Mouse (Mus musculus): ENCODE results near the gene Wbp1. TPM values are rescaled to one million over a fixed set of nuclear protein-coding genes. Genes with fewer than 3 reads are reported as not detected.

The Wbp1 gene
- polyA plus RNA-seq, 1 experiment, result 121 TPM

DNA sequence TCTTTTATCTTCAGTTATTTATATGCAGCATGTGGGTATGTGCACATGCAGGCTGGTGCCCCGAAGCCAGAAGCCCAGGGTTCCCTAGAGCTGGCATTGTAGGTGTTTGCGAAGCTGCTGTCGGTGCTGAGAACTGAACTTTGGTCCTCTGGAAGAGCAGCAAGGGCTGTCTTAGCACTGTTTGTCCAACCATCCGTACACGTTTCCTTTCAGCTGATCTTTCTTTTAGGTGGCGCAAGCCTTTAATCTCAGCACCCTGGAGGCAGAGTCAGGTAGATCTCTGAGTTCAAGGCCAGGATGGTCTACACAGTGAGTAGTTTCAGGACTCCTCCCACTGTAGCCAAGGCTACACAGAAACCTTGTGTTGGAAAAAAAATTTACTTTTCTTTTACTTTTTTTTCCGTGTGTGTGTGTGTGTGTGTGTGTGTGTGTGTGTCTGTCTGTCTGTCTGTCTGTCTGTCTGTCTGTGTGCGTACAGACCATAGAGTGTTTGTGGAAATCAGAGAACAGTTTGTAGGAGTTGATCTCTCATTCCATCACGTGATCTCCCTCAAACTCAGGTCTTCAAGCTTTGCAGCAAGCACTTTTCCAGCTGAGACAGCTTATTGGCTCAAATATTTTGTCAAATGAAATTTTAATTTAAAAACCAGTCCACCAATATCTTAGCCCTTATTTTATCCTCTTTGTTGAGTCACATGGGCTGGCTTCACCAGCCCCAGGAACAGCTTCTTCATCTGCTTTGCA lies 11.0 kb upstream of the Wbp1 start:
- Histone ChIP-seq H3K4me1 (peaks cover 60% of the 10 kb centered on the region), H3K9me3 (no peaks in the 10 kb centered on the region), H3K4me3 (replicated peaks) (no peak overlapping the region), H3K36me3 (replicated peaks; ENCODE audit: low read length) (no peaks in the 10 kb centered on the region), H3K27me3 (replicated peaks) (no peaks in the 10 kb centered on the region)
- TF ChIP-seq GATA1 (IDR thresholded peaks at IDR 0.05; ENCODE audit: borderline replicate concordance, low read length), result no peak
- TF ChIP-seq FLI1 (IDR thresholded peaks at IDR 0.05; ENCODE audit: low read length), result no peak

DNA sequence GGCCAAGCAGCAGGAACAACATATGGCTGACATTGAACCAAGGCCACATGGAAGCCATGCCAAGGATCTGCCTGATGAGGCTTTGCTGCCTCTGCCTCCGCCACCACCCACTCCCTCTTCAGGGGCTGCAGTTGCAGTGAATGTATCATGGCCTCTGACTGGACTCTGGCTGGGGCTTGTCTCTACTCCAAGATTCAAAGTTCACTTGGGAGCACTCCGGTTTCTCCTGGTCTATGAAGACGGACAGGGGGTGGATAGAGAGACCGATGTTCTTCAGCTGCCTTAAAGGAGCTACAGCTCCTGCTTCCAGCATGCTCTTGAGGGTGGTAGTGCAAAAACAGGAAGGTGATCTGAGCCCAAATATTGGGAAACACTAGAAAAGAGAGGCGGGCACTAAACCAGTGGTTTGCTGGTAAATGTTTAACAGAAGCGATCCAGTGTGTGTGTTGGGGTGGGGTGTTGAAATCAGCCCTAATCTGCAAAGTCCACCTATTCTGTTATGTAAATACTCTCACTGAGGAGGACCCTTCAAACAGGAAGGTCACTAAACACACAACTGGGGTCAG lies 10.2 kb upstream of the Wbp1 start:
- peak overlapping the region; percentile 79 for H3K4me3 ChIP-seq (replicated peaks)
- H3K36me3 ChIP-seq (replicated peaks; ENCODE audit: low read length), result no peaks in the 10 kb centered on the region
- H3K9me3 ChIP-seq, result no peaks in the 10 kb centered on the region
- TF ChIP-seq FLI1 (IDR thresholded peaks at IDR 0.05; ENCODE audit: low read length) (no peak), GATA1 (IDR thresholded peaks at IDR 0.05; ENCODE audit: borderline replicate concordance, low read length) (no peak)
- no peaks in the 10 kb centered on the region for H3K27me3 ChIP-seq (replicated peaks)
- H3K4me1 ChIP-seq, result peaks cover 52% of the 10 kb centered on the region

DNA sequence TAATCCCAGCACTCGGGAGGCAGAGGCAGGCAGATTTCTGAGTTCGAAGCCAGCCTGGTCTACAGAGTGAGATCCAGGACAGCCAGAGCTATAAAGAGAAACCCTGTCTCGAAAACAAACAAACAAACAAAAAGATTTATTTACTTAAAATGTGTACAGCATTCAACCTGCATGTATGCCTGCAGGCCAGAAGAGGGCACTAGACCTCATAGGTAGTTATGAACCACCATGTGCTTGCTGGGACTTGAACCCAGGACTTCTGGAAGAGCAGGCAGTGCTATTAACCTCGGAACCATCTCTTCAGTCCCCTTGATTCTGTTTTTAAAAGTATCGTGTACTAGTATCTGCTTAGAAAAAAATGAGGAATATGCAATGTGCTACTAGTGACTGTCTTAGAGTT lies 6.1 kb upstream of the Wbp1 start:
- H3K4me1 ChIP-seq, result peaks cover 61% of the 10 kb centered on the region
- H3K36me3 ChIP-seq (replicated peaks; ENCODE audit: low read length), result peaks cover 10% of the 10 kb centered on the region
- H3K27me3 ChIP-seq (replicated peaks), result no peaks in the 10 kb centered on the region
- no peaks in the 10 kb centered on the region for H3K9me3 ChIP-seq
- TF ChIP-seq FLI1 (IDR thresholded peaks at IDR 0.05; ENCODE audit: low read length) (no peak), GATA1 (IDR thresholded peaks at IDR 0.05; ENCODE audit: borderline replicate concordance, low read length) (no peak)
- H3K4me3 ChIP-seq (replicated peaks), result no peak overlapping the region

DNA sequence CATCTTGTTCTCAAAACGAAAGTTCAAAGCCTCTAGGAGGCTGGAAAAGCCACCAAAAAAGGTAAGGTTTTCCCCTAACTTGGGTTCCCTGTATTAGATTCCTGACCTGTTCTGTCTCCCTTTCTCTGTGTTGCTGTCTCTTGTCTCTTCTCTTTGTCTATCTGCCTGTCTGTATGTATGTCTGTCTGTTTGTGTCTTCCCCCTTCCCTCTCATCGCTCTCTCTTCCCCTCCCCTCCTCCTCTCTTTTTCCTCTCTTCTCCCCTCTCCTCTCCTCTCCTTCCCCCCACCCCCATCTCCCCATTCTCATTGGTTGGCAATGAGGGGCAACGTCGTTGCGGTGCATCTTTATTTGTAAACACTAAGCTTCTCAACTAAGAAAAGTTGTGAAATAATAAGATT lies 4.0 kb upstream of the Wbp1 start, which contains the start of gene Ino80b:
Ino80b (minus strand) TSS at position 101 of the 400 bp plus-strand sequence.
- TF ChIP-seq FLI1 (IDR thresholded peaks at IDR 0.05; ENCODE audit: low read length), result no peak
- no peak for TF ChIP-seq GATA1 (IDR thresholded peaks at IDR 0.05; ENCODE audit: borderline replicate concordance, low read length)
- peaks cover 57% of the 10 kb centered on the region for H3K4me1 ChIP-seq

DNA sequence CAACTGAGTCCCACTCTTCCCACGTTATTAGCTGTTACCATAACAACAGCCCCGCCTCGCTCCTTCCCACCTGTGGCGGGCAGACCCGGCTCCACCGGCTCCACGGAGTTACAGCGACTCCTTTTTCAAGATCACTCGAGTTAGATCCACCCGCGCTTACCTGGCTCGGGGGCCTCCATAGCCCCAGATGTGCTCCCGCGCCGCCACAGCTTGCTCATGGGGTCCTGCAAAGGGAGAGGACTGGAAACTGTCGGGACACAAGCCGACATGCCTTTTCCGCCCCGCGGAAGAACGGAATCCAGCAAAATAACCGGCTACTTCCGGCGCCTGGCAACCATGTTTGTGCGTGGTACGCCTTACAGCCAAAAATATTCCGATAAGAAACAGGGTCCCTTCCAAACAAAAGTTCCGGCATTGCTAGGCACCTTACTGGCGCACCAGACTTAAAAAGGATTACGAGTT lies 3.5 kb upstream of the Wbp1 start:
- Histone ChIP-seq H3K36me3 (replicated peaks; ENCODE audit: low read length) (peaks cover 13% of the 10 kb centered on the region), H3K4me1 (peaks cover 61% of the 10 kb centered on the region)

More for the DNA sequence above, 4.0 kb upstream of the Wbp1 start, which contains the start of gene Ino80b:
- H3K36me3 ChIP-seq (replicated peaks; ENCODE audit: low read length), result peaks cover 10% of the 10 kb centered on the region
- H3K9me3 ChIP-seq, result no peaks in the 10 kb centered on the region
- H3K4me3 ChIP-seq (replicated peaks), result peak within 1 kb of the TSS; percentile 92
- no peaks in the 10 kb centered on the region for H3K27me3 ChIP-seq (replicated peaks)

DNA sequence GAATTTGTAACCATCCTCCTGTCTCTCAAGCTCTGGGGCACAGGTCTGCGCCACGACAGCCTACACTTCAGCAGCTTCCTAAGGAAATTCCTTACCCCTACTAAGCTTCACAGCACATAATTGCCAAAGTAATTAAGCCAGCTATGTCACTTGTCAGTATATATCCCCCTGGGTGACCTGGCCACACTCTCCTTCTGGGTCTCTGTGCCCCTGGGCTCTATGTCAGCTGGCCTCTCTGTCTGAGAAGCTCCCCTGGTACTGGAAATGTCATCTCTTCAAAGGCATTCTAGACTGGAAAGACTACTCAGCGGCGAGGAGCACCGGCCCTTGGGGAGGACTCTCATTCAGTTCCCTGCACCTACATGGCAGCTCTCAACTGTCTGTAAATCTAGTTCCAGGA lies 1.6 kb upstream of the Wbp1 start:
- no peak for TF ChIP-seq GATA1 (IDR thresholded peaks at IDR 0.05; ENCODE audit: borderline replicate concordance, low read length)
- TF ChIP-seq FLI1 (IDR thresholded peaks at IDR 0.05; ENCODE audit: low read length), result no peak
- peaks cover 32% of the 10 kb centered on the region for H3K36me3 ChIP-seq (replicated peaks; ENCODE audit: low read length)
- H3K9me3 ChIP-seq, result no peaks in the 10 kb centered on the region
- no peaks in the 10 kb centered on the region for H3K27me3 ChIP-seq (replicated peaks)
- H3K4me3 ChIP-seq (replicated peaks), result peak overlapping the region; percentile 56
- peaks cover 77% of the 10 kb centered on the region for H3K4me1 ChIP-seq

More for the DNA sequence above, 3.5 kb upstream of the Wbp1 start:
- TF ChIP-seq GATA1 (IDR thresholded peaks at IDR 0.05; ENCODE audit: borderline replicate concordance, low read length) (no peak), FLI1 (IDR thresholded peaks at IDR 0.05; ENCODE audit: low read length) (no peak)
- Histone ChIP-seq H3K4me3 (replicated peaks) (peak overlapping the region; percentile 92), H3K9me3 (no peaks in the 10 kb centered on the region), H3K27me3 (replicated peaks) (no peaks in the 10 kb centered on the region)

DNA sequence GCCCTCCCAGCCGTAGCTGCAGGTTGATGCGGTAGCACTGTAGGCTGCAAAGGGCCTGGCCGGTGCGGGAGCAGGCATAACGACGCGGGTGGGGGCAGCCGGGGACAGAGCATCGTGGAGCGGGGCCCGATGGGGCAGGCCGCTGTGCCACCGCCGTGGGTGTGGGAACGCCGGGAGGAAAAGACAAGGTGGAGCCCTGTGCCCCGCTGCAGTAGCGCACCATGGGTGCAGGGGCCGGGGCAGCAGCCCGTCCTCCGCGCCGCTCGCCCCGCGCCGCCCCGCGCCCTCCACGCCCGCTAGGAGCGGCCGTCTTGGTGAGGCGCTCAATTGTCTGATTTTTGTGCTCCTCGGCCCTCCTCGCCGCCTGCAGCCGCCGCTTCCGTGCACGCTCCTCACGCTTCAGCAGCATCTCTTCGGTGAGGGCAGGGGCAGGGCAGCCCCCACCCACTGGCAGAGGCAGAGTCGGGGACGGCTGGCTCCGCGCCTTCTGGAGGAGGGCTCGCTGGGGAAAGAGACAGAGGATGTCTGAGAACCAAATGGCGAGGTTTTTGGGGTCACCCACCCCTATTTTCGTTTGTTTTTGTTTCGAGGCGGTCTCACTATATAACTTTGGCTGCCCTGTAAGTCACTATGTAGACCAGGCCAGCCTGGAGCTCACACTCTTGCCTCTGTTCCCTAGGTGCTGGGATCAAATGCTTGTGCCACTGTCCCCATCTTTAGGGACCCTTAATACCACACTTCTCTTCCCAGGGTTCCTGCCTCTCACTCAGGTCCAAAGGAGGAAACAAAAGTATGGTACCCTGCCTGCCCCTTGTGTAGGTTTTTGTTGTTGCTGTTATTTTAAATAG lies 728 bp upstream of the Wbp1 start:
- Histone ChIP-seq H3K27me3 (replicated peaks) (no peaks in the 10 kb centered on the region), H3K4me3 (replicated peaks) (peak overlapping the region; percentile 98), H3K4me1 (peaks cover 83% of the 10 kb centered on the region), H3K36me3 (replicated peaks; ENCODE audit: low read length) (peaks cover 41% of the 10 kb centered on the region), H3K9me3 (no peaks in the 10 kb centered on the region)
- no peak for TF ChIP-seq FLI1 (IDR thresholded peaks at IDR 0.05; ENCODE audit: low read length)

DNA sequence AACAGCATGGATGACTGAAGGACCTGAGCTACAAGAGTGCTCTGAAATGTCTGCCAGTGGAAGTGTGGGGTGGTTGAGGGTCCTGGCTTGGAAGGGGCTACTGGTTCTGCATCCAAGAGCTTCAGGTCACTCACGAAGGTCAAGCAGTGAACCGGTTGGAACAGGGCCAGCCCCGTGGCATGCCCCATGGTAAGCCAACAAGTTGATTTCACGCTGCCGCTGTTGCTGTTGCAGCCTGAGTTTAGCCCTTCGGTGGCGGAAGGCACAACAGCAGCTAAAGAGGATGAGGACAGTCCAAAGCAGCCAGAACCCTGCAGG lies 1.7 kb downstream of the Wbp1 start:
- peaks cover 91% of the 10 kb centered on the region for H3K4me1 ChIP-seq
- H3K9me3 ChIP-seq, result no peaks in the 10 kb centered on the region
- H3K4me3 ChIP-seq (replicated peaks), result peak overlapping the region; percentile 79
- TF ChIP-seq GATA1 (IDR thresholded peaks at IDR 0.05; ENCODE audit: borderline replicate concordance, low read length) (no peak), FLI1 (IDR thresholded peaks at IDR 0.05; ENCODE audit: low read length) (no peak)
- H3K27me3 ChIP-seq (replicated peaks), result no peaks in the 10 kb centered on the region
- peaks cover 47% of the 10 kb centered on the region for H3K36me3 ChIP-seq (replicated peaks; ENCODE audit: low read length)

DNA sequence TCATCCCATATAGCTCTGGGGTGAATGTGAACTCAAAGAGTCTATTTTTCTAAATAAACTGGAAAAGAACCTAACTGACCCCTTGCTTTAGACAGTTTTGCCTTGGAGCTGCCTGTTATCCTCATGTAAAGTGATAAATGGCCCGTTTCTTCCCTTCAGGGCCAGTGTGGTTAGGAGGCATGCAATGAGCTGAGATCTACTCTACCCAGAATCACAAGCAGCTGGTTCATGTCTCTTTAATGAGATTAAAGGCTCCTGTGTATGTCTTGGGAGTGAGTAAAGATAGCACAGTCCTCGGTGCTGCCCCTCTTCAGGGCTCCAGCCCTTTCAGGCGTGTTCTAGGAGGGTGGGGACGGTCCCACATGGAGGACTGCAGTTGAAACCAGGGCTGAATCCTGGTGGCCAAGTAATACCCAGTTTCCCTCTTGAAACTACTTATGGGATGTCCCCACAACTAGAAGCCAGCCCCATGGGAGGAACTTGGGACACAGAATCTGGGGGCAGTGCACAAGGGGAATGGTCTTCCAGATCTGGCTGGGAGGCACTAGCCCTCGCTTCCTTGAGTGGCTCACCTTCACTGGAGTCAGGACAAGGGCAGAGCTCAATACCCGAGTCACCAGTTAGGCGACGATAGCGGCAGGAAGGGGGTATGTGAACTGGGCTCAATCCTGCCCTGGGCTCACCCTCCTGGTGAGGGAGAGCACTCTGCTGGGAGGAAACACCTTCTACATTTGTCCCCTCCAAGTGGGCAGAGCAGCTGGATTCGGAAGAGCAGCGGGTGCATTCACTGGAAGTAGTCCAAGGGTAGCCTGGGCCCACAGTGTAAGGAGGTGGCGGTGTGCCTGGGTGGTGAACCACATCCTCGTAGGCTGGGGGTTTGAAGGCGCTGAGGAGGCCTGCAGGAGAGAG lies 2.3 kb downstream of the Wbp1 start:
- Histone ChIP-seq H3K27me3 (replicated peaks) (no peaks in the 10 kb centered on the region), H3K4me1 (peaks cover 91% of the 10 kb centered on the region), H3K36me3 (replicated peaks; ENCODE audit: low read length) (peaks cover 47% of the 10 kb centered on the region), H3K9me3 (no peaks in the 10 kb centered on the region), H3K4me3 (replicated peaks) (peak overlapping the region; percentile 79)
- no peak for TF ChIP-seq GATA1 (IDR thresholded peaks at IDR 0.05; ENCODE audit: borderline replicate concordance, low read length)

All from megakaryocyte, embryonic 14.5 days (primary cell).